Mouse (Mus musculus): ENCODE data around the gene Cald1. TPM values are rescaled to one million over a fixed set of nuclear protein-coding genes. Genes with fewer than 3 reads are reported as not detected.

Cald1 gene
- total RNA-seq, 2 experiments from 2014 or later = 25.8 to 26.6 TPM

DNA sequence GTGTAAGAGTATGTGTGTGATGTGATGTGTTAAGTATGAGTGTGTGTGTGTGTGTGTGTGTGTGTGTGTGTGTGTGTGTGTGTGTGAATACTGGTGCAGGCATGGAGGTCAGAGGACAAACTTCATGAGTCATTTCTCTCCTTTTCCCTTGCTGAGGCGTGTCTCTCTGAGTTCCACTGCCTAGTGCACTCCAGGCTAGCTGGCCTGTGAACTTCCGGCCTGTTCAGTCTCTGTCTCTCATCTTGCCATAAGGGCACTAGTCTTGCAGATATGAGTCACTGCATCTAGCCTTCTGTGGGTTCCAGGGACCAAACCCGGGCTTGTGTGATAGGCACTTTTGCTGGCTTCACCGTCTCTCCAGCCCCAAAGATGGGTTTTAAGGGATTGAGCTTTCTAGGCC is 114.9 kb downstream of the Cald1 start:
- no peak for DNase-seq
- intact Hi-C loops (cut with DNase I) = no loop called here

- intact Hi-C loops (cut with DNase I) = no loop called here
- DNase-seq = no peak
These were observed 115.5 kb downstream of the Cald1 start for GRCm38 (mm10) chr6:34713777-34714176.

DNA sequence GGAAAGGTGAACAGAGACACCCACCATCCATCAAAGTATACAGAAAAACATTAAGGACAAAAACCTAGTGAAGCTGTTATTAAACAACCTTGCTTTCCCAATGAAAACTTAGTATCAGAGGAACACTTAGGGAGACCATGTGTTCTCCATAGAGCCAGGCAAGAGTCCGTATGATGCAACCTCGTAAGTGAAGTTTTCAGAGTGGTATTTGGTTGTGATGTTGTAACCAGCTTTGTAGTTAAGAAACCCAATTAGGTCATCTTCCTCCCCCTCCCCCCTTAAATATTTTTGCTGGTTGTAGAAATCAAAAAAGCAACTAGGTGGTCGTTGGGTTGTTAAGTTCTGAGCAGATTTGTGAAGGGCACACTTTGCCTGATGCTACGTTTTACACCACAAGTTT is 116.3 kb downstream of the Cald1 start:
- DNase-seq = no peak
- intact Hi-C loops (cut with DNase I) = no loop called here

DNA sequence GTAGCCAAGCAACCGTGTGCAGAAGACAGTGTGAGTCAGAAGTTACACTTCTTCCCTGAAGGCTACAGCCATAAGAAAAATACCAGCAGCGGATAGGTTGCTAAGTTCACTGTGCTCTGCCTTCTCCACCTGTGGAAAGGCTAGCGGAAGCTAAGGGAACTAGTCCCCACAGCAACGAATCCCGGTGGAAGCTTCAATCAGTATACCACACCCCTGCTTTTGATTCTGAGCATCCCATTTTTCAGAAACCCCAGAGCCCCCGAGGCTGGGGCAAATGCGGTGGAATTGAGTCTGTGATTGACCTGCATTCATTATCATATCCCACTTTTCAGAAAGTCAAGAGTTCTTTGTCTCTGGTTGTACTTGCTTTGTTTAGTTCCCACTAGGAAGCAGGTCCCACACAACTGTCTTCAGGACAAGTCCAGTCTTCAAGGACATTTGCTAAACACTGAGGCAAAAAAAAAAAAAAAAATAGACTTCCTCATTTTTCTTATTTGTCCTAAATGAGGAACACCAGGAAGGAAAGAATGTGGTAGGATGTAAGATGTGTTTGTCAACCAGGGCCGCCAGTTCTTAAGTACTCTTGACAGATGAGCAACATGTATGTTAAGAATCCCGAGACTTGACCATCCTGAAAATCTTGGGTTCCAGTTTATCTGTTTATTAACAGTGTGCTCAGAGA is 118.0 kb downstream of the Cald1 start:
- DNase-seq = no peak
- intact Hi-C loops (cut with DNase I) = no loop called here

- no peak for DNase-seq
- intact Hi-C loops (cut with DNase I) = no loop called here
These were observed 118.8 kb downstream of the Cald1 start for GRCm38 (mm10) chr6:34716888-34717635.

DNA sequence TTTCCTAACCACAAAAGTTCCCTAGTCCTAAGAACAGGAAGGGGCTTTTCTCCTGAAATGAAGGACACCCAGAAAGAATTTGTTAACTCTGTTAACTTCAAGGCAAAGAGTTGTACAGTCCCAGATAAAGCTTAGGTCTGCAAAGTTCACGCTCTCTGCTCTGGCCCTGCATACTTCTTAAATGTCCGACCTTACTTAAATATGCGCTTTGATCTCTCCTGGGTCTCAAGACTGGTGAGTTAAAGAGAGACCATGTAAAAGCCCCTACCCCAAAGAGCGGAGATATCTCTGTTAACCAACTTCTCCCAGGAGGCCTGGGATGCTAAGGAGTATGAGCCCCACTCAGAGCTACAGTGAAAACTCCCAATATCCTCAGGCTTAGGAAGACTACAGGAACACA is 119.4 kb downstream of the Cald1 start:
- DNase-seq = no peak
- intact Hi-C loops (cut with DNase I) = no loop called here

- DNase-seq = no peak
- intact Hi-C loops (cut with DNase I) = no loop called here
These were observed 120.9 kb downstream of the Cald1 start for GRCm38 (mm10) chr6:34719141-34719680.

DNA sequence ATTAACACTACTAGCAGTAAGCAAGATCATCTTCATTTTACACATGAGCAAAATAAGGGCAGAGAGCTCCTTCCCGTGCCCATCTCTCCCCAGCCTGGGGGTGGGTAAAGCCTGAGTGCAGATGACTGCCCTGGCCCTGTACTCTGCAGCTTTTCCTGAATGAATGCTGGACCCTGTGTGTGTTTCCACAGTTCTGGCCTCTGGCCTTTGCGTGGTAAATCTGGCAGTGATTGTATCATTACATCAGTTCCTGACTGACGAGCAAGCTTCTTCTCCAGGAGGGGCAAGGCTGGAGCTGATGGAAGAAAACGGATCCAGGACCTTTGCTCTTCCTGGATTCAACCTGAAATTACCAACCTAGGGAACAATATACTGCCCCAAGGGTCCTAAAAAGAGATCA is 122.1 kb downstream of the Cald1 start:
- intact Hi-C loops (cut with DNase I) = no loop called here
- no peak for DNase-seq

GRCm38 (mm10) chr6:34721740-34722139 is 123.4 kb downstream of the Cald1 start:
- intact Hi-C loops (cut with DNase I) = no loop called here

DNA sequence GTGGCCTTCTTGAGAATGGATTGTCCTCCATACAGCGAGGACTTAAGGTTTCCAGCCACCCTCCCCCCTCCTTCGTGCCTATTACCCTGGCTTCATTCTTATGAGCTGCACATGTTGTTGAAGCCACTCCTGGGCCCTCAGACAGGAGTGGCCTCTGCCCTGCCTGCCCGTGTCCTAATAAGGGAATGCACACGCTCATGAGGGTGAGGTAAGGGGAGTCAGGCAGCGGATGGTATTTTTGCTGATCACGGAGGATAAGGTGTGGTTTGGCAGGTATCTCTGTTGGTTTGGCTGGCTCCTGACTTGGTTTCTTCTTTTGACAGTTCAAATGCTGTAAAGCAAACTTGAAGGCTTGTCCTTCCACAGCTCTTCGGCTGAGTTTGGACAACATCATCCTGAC is 124.4 kb downstream of the Cald1 start:
- intact Hi-C loops (cut with DNase I) = no loop called here
- no peak for DNase-seq

More at GRCm38 (mm10) chr6:34721740-34722139, 123.4 kb downstream of the Cald1 start:
- no peak for DNase-seq

DNA sequence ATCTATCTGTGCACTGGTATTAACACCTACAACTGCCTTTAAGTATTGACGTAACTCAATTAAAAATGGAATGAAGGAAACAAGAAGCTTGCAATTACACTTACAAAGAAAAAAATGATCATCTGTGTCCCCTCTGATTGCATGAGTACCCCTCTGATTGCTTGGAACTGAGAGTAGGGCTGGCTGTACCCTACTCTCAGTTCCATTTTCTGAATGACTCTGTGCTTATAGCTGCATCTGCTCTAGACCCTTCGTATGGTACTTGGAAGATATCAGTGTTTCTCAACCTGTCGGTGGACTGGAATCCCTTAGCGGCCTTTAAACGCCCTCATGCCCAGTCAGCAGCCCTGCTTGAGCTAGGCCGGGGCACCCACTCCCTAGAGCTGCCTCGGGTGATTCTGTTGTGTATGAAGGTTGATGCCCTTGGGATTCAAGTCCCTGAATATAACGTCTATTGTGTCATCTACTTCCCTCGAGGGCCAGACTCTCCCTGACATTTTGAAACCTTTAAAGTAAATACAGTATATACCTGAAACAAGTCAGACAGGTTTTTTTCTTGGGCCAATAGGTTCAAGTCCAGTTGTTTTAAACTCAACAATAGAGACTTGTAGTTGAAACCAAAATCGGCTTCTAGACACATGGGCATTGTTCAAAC is 125.1 kb downstream of the Cald1 start:
- intact Hi-C loops (cut with DNase I) = no loop called here
- DNase-seq = no peak

DNA sequence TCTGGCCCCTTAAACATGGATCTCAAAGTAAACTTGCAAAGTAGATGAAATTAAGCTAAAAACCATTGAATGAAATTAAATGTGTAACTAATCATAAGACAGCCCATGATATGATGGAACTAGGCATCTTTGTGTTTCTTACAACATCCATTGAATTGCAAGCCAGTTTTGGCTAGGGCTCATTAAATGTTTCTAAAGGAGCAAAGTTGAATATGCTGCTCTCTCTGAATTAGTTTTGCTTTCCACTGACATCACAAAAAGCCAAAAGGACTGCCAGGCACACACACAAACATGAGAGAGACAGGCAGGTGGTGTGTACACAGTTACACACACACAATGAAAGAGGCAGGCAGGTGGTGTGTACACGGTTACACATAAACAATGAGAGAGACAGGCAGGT is 127.4 kb downstream of the Cald1 start:
- DNase-seq = no peak
- intact Hi-C loops (cut with DNase I) = no loop called here

DNA sequence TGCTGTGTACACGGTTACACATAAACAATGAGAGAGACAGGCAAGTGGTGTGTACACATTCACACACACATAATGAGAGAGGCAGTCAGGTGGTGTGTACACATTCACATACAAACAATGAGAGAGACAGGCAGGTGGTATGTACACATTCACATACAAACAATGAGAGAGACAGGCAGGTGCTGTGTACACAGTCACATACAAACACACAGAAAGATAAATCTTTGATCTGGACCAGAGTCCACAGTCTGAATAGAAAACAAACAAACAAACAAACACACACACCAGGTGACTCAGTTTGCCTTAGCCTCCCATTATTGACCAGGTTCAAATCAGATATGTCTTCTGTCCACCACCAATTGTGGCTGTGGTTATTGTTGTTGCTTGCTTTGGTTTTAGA is 127.8 kb downstream of the Cald1 start:
- DNase-seq = no peak
- intact Hi-C loops (cut with DNase I) = no loop called here

GRCm38 (mm10) chr6:34727316-34727983 is 129.2 kb downstream of the Cald1 start:
- intact Hi-C loops (cut with DNase I) = no loop called here

DNA sequence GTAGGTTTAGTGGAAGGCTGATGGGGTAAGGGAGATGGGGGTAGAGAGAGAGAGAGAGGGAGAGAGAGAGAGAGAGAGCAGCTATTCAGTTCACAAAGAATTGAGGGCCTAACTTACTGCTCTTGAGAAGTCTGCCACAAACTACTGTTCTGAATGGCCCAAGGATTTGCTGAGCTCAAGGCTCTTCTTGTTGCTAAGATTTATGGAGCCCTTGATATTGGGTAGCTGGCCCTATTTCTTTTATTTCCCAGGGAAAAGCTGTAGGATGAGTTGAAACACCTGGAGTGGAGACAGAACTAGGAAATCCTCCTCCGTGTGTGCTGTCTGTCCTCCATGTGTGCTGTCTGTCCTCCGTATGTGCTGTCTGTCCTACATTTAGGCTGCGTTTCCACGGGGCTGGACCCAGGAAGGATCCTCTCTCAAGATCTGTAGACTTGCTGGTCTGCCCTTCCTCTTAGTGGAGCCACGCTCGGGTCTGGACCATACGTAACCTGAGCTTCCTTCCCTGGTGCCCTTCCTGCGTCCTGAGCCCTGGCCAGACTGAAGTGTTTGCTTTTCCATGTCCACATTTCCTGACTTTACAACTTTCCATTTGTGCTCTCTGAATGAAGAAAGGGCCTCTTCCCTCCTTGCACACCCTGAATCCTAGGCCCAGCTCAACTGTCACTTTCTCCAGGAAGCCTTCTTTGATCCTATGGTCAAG is 131.3 kb downstream of the Cald1 start:
- intact Hi-C loops (cut with DNase I) = no loop called here

More at GRCm38 (mm10) chr6:34727316-34727983, 129.2 kb downstream of the Cald1 start:
- DNase-seq = no peak

GRCm38 (mm10) chr6:34731007-34731406 is 132.7 kb downstream of the Cald1 start:
- intact Hi-C loops (cut with DNase I) = no loop called here
- no peak for DNase-seq

More for the DNA sequence above, 131.3 kb downstream of the Cald1 start:
- no peak for DNase-seq

DNA sequence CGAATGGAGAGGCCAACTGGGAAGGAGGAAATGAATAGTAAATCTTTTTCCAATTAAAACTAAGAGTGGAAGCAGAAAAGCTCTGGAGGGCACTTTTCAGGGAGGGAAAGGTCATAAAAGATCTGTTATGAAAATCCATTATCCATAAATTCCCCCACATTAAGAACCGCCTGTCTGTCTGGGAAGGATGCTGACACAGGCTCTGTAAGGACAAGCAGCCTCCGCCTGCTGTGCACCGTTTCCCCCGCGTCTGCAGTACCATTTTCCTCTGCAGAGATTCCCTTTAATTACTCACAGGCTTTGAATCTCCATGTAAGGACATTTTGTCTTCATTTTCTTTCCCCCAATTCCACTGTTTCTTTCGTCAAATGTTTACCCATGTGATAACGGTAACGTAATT is 133.2 kb downstream of the Cald1 start:
- intact Hi-C loops (cut with DNase I) = no loop called here
- DNase-seq = no peak

DNA sequence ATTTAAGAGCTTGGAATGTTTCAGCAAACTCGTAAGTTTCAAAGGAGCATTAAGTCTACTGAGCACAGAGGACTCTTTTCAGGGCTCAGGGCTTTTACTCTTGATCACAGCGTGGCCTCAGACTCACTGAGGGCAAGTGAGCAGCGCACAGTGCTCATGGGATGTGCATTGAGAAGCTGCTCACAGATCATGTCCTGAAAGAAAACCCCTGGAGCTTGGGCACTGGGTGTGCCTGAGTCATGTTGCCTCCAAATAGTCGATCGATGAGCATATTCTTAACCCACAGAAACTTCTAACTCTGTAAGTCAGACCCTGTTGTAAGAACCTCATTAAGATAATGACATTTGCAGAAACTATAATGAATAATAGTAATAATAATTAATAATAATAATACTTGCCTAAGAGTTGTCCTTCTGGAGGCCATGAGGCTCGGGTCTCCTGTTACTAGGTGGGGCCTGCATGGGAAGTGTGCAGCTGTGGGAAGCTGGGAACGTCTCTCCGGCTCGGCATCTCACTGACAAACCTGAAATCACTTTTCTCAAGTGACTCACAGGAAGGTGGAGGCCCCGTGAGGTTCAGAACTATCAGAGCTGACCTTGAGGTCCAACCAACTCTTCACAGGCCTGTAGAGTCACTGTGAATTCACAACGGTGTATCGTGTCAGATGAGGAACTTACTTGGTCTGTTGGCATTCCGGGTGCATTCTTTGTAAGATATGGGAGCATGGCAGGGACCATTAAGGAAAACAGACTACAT is 136.8 kb downstream of the Cald1 start:
- DNase-seq = no peak
- intact Hi-C loops (cut with DNase I) = no loop called here

DNA sequence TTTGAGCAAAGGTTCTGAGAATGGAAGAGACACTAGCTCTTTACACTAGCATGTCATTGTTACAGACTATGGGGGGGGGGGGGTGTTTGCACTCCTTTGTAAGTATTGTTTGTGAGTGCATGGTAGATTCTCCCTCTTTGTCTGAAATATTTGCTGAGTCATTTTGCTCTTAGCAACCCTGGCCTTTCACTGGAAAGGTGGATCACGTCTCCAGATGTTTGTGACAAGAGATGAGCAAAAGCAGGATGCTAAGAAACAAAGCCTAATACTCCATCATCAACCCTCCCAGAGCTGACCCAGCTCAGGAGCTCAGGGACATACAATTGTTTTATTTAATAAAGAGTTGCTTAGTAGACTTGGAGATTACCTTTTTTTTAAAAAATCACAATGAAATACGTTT is 138.6 kb downstream of the Cald1 start:
- no peak for DNase-seq
- intact Hi-C loops (cut with DNase I) = no loop called here
